ENCODE assay signal across 8 mouse cellular contexts in genomic region chr10:77566651-77567050, GRCm38 (mm10). TPM values are rescaled to one million over a fixed set of nuclear protein-coding genes. Genes with fewer than 3 reads are reported as not detected.
DNase-seq lines count a peak whose midpoint lies in the region; TF ChIP-seq lines count a peak whose summit lies in the region.

No protein-coding gene starts in this region.

- WGBS in lung, adult 2 months = 20% methylated on average over 8 of the region's 8 CpGs

- no peak overlapping the region for H3K4me3 ChIP-seq in lung, adult 2 months (replicated peaks; ENCODE audit: extremely low read depth, low read depth, low read length)

- peak; percentile 80 for DNase-seq in CD4-positive helper T cell, adult 2 months (ENCODE audit: low read depth, low spot score)
- peak; percentile 83 for DNase-seq in NIH3T3 (ENCODE audit: low read depth)
- DNase-seq in cerebellum, adult 8-10 months = peak; percentile 87
- DNase-seq in gastrocnemius, postnatal 14 days = peak; percentile 93
- DNase-seq in kidney, postnatal 14 days = peak; percentile 85
- DNase-seq in lung, adult 2 months = peak; percentile 86
- DNase-seq in right cerebral cortex, postnatal 14 days = peak; percentile 89
- peak; percentile 70 to 83 for DNase-seq in urinary bladder, postnatal 36 days (ENCODE audit: low spot score in 2 of 2)

- H3K4me1 ChIP-seq in lung, adult 2 months (ENCODE audit: control insufficient read depth, insufficient read depth, low read length) = no peaks in the 10 kb centered on the region

- no peak for TF ChIP-seq POLR2A in lung, adult 2 months (IDR thresholded peaks at IDR 0.05; ENCODE audit: borderline replicate concordance, extremely low read depth, low read depth, low read length)

- TF ChIP-seq CTCF in lung, adult 2 months (IDR thresholded peaks at IDR 0.05; ENCODE audit: insufficient read depth, low read length) = peak; percentile 87

- intact Hi-C loops in gastrocnemius, postnatal 14 days (cut with DNase I; ENCODE audit: low total_unique reads) = loop anchor here (2.0 kb wide), 1 partner anchor 48 kb away; no protein-coding TSS in a partner anchor

RNA-seq across cellular contexts. Expression of gene Pttg1ip, which starts 14.9 kb away (rescaled TPM):
- 10 to 100 TPM; 47.4 to 51.8 TPM for total RNA-seq in gastrocnemius, postnatal 14 days (2021)
- polyA plus RNA-seq in lung, adult 2 months (2012; rRNA removed) = 199 and 223 TPM in 2 replicates

RNA-seq across cellular contexts. Expression of gene Itgb2, which starts 36.6 kb away (rescaled TPM):
- 1 to 10 TPM; 1.8 to 2.1 TPM for total RNA-seq in gastrocnemius, postnatal 14 days (2021)
- 69.9 and 91.7 TPM in 2 replicates for polyA plus RNA-seq in lung, adult 2 months (2012; rRNA removed)

RNA-seq across cellular contexts. Expression of gene Sumo3, which starts 39.2 kb away (rescaled TPM):
- 10 to 100 TPM; 41.9 to 46.5 TPM for total RNA-seq in gastrocnemius, postnatal 14 days (2021)
- polyA plus RNA-seq in lung, adult 2 months (2012; rRNA removed) = 201 and 261 TPM in 2 replicates

RNA-seq across cellular contexts. Expression of gene Gm49325, which starts 39.3 kb away (rescaled TPM):
- 10 to 100 TPM in 1 of 2 experiments, 1 to 10 TPM in 1; 5.8 to 10.3 TPM for total RNA-seq in gastrocnemius, postnatal 14 days (2021)
- not detected in 2 replicates for polyA plus RNA-seq in lung, adult 2 months (2012; rRNA removed)

RNA-seq across cellular contexts. Expression of gene Fam207a, which starts 51.1 kb away (rescaled TPM):
- total RNA-seq in gastrocnemius, postnatal 14 days (2021) = 10 to 100 TPM in 1 of 2 experiments, 1 to 10 TPM in 1; 7.9 to 10.0 TPM
- 24.6 and 24.7 TPM in 2 replicates for polyA plus RNA-seq in lung, adult 2 months (2012; rRNA removed)
